Mouse (Mus musculus): ENCODE measurements around the gene Nab1. TPM values are rescaled to one million over a fixed set of nuclear protein-coding genes. Genes with fewer than 3 reads are reported as not detected.

The Nab1 gene
- total and polyA plus RNA-seq, 3 experiments: 26.7 to 40.3 TPM; not detected in 1

DNA sequence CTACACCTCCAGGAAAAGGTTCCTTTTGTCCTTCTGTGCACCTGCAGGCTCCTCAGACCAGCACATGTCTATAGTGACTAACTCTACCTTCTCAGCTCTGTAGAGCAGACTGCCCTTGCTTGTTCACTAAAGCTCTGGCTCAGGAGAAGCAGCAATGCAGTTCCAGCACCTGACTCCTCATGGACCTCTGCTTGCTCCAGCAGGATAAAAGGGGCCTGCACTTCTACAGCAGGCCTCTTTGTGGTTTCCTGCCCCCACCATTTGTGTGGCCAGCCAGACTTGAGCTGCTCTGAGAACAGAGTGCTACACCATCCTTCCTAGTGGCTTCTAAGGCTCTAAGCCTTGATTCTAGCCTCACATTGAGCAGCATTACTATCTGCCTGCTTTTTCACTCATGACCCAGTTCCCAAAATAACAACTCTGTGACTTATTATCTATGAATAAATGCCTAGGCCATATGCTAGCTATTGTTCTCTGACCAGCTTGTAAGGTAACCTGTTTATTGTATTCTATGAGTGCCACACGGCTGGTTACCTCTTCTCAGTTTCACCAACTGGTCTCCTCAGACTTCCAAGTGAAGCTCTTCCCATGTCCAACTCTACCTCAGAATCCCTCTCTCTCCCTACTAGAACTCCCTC, 11.4 kb upstream of the Nab1 start:
- Histone ChIP-seq H3K9ac (ENCODE audit: control insufficient read depth, low read depth, low read length, poor library complexity, severe bottlenecking) (no peak overlapping the region), H3K9me3 (replicated peaks; ENCODE audit: insufficient read depth, low read length) (no peaks in the 10 kb centered on the region), H3K4me1 (ENCODE audit: control insufficient read depth in 1 of 2, insufficient read depth in 2 of 2, low read length in 2 of 2) (peaks cover 6 to 13% of the 10 kb centered on the region in 2 experiments), H3K4me3 (ENCODE audit: control insufficient read depth in 1 of 2, insufficient read depth in 1 of 2, low read depth in 2 of 2, low read length in 2 of 2) (no peak overlapping the region), H3K79me2 (ENCODE audit: control insufficient read depth, insufficient read depth, low read length, poor library complexity) (no peaks in the 10 kb centered on the region), H3K36me3 (ENCODE audit: control insufficient read depth in 1 of 2, insufficient read depth in 2 of 2, low read length in 2 of 2) (peaks cover 0 to 18% of the 10 kb centered on the region in 2 experiments; a peak in 2 of 4 replicates), H3K27ac (ENCODE audit: control insufficient read depth, low read depth, low read length) (no peak overlapping the region), H3K27me3 (ENCODE audit: control insufficient read depth in 1 of 2, insufficient read depth in 2 of 2, low read length in 2 of 2) (no peaks in the 10 kb centered on the region)
- no peak for TF ChIP-seq ZKSCAN1 (IDR thresholded peaks at IDR 0.05; ENCODE audit: low read depth, low read length)
- TF ChIP-seq MYC (IDR thresholded peaks at IDR 0.05; ENCODE audit: low read depth, low read length): no peak
- no peak for TF ChIP-seq CTCF (IDR thresholded peaks at IDR 0.05 in 2 of 3, conservative IDR thresholded peaks at IDR 0.05 in 1 of 3; ENCODE audit: control insufficient read depth in 1 of 3, insufficient read depth in 1 of 3, low read depth in 2 of 3, low read length in 3 of 3, poor library complexity in 1 of 3, severe bottlenecking in 1 of 3)
- TF ChIP-seq CHD2 (IDR thresholded peaks at IDR 0.05; ENCODE audit: low read length): no peak
- TF ChIP-seq ELF1 (IDR thresholded peaks at IDR 0.05; ENCODE audit: low read depth, low read length): no peak
- TF ChIP-seq ZNF384 (IDR thresholded peaks at IDR 0.05; ENCODE audit: low read depth, low read length): no peak
- no peak for TF ChIP-seq UBTF (IDR thresholded peaks at IDR 0.05; ENCODE audit: borderline replicate concordance, insufficient read depth, low read depth, low read length)
- no peak for TF ChIP-seq POLR2AphosphoS2 (IDR thresholded peaks at IDR 0.05; ENCODE audit: low read length)
- no peak for TF ChIP-seq JUND (IDR thresholded peaks at IDR 0.05; ENCODE audit: low read depth, low read length)
- TF ChIP-seq EP300 (IDR thresholded peaks at IDR 0.05; ENCODE audit: low read depth in 1 of 2, low read length in 2 of 2): no peak
- TF ChIP-seq SMC3 (IDR thresholded peaks at IDR 0.05; ENCODE audit: low read depth, low read length): no peak
- TF ChIP-seq SIN3A (IDR thresholded peaks at IDR 0.05; ENCODE audit: low read length): no peak
- TF ChIP-seq GABPA (IDR thresholded peaks at IDR 0.05; ENCODE audit: low read depth, low read length): no peak
- no peak for TF ChIP-seq USF1 (IDR thresholded peaks at IDR 0.05; ENCODE audit: low read depth, low read length)
- no peak for TF ChIP-seq NELFE (IDR thresholded peaks at IDR 0.05; ENCODE audit: low read depth, low read length)
- no peak for DNase-seq (ENCODE audit: low read depth, low spot score)

DNA sequence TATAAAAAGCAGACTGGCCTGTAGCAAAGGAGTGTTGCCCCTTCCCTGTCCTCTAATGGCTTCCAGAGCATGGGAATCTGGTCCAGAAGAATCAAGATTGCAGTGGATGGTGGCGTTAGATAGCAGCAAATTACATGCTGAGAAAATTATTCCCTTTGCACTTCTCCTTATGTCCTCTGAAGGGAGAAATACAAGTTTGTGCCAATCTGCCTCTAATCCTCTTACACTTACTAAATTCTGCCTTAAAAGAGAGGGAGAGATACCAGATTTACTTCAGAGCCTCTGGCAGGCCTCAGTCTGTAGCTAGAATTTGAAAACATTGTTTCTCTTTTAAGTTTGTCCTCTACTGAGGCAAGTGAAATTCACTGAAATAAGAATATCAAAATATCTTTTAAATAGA, 5.7 kb upstream of the Nab1 start:
- Histone ChIP-seq H3K27me3 (ENCODE audit: control insufficient read depth in 1 of 2, insufficient read depth in 2 of 2, low read length in 2 of 2) (no peaks in the 10 kb centered on the region), H3K4me1 (ENCODE audit: control insufficient read depth in 1 of 2, insufficient read depth in 2 of 2, low read length in 2 of 2) (peaks cover 0 to 4% of the 10 kb centered on the region in 2 experiments; a peak in 1 of 4 replicates), H3K9ac (ENCODE audit: control insufficient read depth, low read depth, low read length, poor library complexity, severe bottlenecking) (no peak overlapping the region), H3K36me3 (ENCODE audit: control insufficient read depth in 1 of 2, insufficient read depth in 2 of 2, low read length in 2 of 2) (peaks cover 0 to 2% of the 10 kb centered on the region in 2 experiments; a peak in 1 of 4 replicates), H3K4me3 (ENCODE audit: control insufficient read depth in 1 of 2, insufficient read depth in 1 of 2, low read depth in 2 of 2, low read length in 2 of 2) (no peak overlapping the region), H3K9me3 (replicated peaks; ENCODE audit: insufficient read depth, low read length) (no peaks in the 10 kb centered on the region), H3K79me2 (ENCODE audit: control insufficient read depth, insufficient read depth, low read length, poor library complexity) (no peaks in the 10 kb centered on the region), H3K27ac (ENCODE audit: control insufficient read depth, low read depth, low read length) (no peak overlapping the region)
- no peak for TF ChIP-seq NRF1 (IDR thresholded peaks at IDR 0.05; ENCODE audit: insufficient read depth, low read depth, low read length, poor library complexity, severe bottlenecking)
- no peak for TF ChIP-seq RCOR1 (IDR thresholded peaks at IDR 0.05; ENCODE audit: low read depth, low read length)
- no peak for TF ChIP-seq GABPA (IDR thresholded peaks at IDR 0.05; ENCODE audit: low read depth, low read length)
- DNase-seq (ENCODE audit: low read depth, low spot score): no peak

Measured in MEL (cell line).